Mouse (Mus musculus) megakaryocyte, embryonic 14.5 days (primary cell): Measurements from ENCODE around the gene Irgq.

ENCODE experiments used
- FLI1 ChIP-seq: IDR thresholded peaks from 2 replicates; pipeline ENCODE4 v1.6.1; 2012; ENCODE audit warnings: low read length, inconsistent platforms, mixed read lengths
- GATA1 ChIP-seq: IDR thresholded peaks from 3 replicates; pipeline ENCODE4 v1.6.1; 2012; ENCODE audit warnings: mixed read lengths, low read length, inconsistent platforms, borderline replicate concordance

GRCm38 (mm10) chr7:24546068-24546614 is 15.7 kb downstream of the Irgq start, which contains the start of the genes Pinlyp and Xrcc1:
- no peak for TF ChIP-seq GATA1
- no peak for TF ChIP-seq FLI1
